Mouse (Mus musculus) cerebellum, postnatal 14 days (tissue): ENCODE measurements at regions not wholly inside any gene's neighbourhood (a gene's known extent, or its start where the extent isn't known, plus 50 kb on each side); places are given as distances from the start of the nearest gene placed in this dataset.

Source experiments
- DNase-seq, 2 experiments: peaks; one replicate each; pipeline ENCODE4 v3.0.0; 2021; ENCODE audit warnings: mixed read lengths in 2 of 2

GRCm38 (mm10) chr5:103374162-103374561 lies 50.8 kb upstream of the Ptpn13 start:
- no peak for DNase-seq

GRCm38 (mm10) chr5:103373089-103373488 lies 51.9 kb upstream of the Ptpn13 start:
- DNase-seq, result no peak

- no peak for DNase-seq
Observed at GRCm38 (mm10) chr5:103370456-103370855, 54.5 kb upstream of the Ptpn13 start.

DNA sequence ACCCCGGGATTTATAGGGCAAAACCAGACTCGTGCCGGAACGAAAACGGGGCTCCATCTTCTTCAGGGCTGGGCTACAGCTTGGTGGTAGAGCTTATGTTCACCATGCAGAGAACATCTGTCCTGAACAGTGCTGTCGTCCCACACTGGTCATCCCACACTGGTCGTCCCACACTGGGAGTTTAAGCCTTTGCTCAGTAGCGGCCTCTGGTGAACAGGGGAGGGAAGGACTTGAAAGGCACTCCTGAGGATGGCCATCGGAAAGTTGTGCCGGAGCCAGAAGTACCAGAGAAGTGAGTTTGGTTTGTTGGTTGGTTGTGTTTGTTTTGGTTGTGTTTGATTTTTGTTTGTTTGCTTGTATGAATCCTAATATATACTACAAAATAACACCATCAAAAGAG lies 56.0 kb upstream of the Ptpn13 start:
- no peak for DNase-seq

GRCm38 (mm10) chr5:103367201-103367671 lies 57.8 kb upstream of the Ptpn13 start:
- DNase-seq, result no peak

DNA sequence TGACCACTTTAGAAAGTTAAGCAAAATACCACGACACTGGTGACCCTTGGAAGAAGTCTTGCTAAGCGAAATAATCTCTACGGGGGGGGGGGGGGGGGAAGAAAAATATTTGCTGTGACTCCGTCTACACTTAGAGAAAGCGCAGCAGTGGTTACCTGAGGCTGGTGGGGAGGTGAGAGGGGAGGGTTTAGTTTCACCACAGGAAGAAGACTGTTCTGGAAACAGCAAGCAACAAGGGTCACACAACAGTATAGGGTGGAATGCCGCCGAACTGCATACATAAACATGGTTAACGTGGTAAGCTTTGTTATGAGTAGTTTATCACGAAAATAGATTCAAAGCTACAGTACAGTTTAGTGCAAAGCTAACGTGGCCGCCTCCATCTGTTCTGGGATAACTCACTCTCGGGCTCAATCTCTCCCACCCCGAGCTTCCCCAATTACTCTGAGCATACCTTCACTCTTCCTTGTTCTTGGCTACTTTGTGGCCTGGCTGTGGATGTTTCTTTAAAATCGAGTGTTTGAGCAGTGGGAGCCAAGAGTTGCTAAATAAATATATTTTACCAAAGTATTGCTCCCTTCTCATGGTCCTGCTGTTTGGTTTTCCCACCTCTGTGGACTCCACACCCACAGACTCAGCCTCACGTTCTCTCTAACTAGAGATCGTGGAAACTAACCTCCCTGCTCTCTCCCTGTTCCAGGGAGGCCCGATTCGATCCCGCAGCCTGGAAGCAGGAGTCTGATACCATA lies 59.1 kb upstream of the Ptpn13 start:
- DNase-seq, result no peak

GRCm38 (mm10) chr5:103364791-103365699 lies 59.9 kb upstream of the Ptpn13 start:
- no peak for DNase-seq

DNA sequence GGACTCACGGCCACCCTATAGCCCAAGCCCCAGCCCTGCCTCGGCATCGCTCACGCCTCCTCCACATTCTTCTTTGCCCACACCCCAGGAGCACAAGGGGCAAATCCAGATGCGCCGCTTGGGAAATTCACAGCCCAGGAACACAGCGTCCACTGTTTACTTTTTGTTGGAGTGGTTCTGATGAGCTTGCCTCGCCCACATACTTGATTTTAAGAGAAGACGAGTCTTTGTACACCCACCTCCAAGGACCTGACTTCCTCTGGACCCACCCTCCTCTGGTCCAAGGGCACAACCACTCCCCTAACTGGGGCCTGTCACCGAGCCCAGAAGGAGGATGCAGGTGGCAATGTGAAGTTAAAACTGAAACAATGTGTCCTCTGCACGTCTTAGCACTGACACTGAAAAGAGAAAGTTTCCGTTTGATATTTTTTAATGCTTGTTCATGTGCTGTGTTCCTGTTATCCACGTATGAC lies 64.2 kb upstream of the Ptpn13 start:
- DNase-seq, result no peak

GRCm38 (mm10) chr5:103360360-103360759 lies 64.6 kb upstream of the Ptpn13 start:
- DNase-seq, result no peak

DNA sequence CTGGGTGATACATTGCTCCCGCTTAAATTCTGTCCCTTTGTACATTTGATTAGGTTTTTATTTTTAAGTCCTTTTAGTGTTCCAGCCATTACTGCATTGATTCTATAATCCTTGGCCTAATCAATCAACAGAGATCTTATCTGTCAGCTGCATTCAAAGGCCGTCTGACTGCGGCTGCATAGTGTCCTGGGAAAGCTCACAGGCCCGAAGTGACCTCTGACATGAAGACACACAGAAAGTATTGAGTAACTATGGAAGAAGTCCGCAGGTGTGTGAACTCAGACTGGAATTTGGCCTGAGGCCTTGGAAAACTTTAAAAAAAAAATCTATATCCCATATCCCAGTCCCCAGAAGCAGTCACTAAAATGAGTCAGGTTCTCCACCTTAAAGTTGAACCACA lies 67.4 kb upstream of the Ptpn13 start:
- DNase-seq, result no peak

DNA sequence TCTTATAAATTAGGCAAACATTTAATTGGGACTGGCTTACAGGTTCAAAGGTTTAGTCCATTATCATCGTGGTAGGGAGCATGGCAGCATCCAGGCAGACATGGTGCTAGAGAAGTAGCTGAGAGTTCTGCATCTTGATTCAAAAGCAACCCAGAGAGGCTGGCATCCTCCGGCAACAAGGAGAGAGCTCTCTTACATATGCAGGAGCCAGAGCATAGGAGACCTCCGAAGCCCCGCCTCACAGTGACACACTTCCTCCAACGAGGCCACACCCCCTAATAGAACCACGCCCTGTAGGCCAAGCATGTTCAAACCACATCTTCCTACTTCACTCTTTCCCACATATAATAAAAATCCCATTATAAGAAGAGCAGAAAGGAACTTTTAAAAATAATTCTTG lies 68.5 kb upstream of the Ptpn13 start:
- no peak for DNase-seq

- DNase-seq, result peak; percentile 60 to 64
Observed at GRCm38 (mm10) chr5:103355372-103356300, 69.4 kb upstream of the Ptpn13 start.

- DNase-seq, result peak; percentile 41 to 47
Observed at GRCm38 (mm10) chr5:103343869-103344268, 81.1 kb upstream of the Ptpn13 start.

DNA sequence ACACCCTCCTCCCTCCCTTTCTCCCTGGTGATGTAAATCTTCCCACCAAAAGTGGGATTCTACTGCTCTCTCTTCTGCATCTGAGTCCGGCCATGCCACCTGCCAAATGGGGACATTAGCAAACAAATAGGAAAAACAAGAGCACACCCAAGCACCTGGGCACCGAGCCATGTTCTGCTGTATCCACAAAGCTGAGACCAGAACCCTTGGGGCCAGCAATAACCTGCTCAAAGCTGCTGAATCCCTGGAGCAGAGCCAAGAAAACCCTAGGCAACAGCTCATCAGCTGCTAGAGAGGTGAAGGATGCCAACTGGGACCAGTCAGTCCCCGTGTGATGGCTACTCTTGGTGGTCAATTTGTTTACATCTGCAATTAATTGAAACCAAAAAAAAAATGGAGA lies 83.5 kb upstream of the Ptpn13 start:
- peak; percentile 86 to 88 for DNase-seq

GRCm38 (mm10) chr5:103340626-103341025 lies 84.4 kb upstream of the Ptpn13 start:
- no peak for DNase-seq

- DNase-seq, result peak; percentile 22 to 24
Observed at GRCm38 (mm10) chr5:103336689-103337490, 88.1 kb upstream of the Ptpn13 start.

- DNase-seq, result peak; percentile 19 to 49
Observed at GRCm38 (mm10) chr5:103335916-103336688, 88.9 kb upstream of the Ptpn13 start.

GRCm38 (mm10) chr5:103326412-103326811 lies 98.6 kb upstream of the Ptpn13 start:
- DNase-seq, result no peak

DNA sequence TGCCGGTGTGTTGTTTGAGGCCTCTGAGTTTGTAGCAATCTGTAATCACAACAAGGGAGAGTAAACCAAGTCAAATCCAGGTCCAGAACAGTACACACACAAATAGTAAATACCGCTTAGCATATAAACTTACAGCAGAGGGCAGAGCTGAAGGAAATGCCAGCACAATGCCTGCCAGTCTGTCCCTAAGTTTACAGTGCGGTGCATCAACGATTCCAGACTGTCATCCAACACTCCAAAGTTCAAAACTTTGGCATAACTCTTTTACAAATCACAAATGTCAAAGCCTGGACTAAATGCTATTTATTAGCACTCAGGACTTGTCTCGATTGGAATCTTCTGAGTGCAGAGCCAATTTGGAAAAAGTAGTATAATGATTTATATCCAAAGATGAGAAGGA lies 104.7 kb upstream of the Ptpn13 start:
- DNase-seq, result no peak

GRCm38 (mm10) chr5:103309806-103310525 lies 98.8 kb upstream of the Mapk10 start:
- DNase-seq, result no peak
